Mouse (Mus musculus) erythroid progenitor cell, adult 5-6 weeks (primary cell): ENCODE measurements at regions not wholly inside any gene's neighbourhood (a gene's known extent, or its start where the extent isn't known, plus 50 kb on each side); places are given as distances from the start of the nearest gene placed in this dataset.

Experiments used
- ATAC-seq: replicated peaks from 2 replicates; pipeline ENCODE4 v1.8.0; 2016; ENCODE audit warnings: moderate number of reproducible peaks, mild to moderate bottlenecking, moderate TSS enrichment, inconsistent platforms; ENCODE audit not compliant: poor library complexity, low FRiP score, severe bottlenecking

DNA sequence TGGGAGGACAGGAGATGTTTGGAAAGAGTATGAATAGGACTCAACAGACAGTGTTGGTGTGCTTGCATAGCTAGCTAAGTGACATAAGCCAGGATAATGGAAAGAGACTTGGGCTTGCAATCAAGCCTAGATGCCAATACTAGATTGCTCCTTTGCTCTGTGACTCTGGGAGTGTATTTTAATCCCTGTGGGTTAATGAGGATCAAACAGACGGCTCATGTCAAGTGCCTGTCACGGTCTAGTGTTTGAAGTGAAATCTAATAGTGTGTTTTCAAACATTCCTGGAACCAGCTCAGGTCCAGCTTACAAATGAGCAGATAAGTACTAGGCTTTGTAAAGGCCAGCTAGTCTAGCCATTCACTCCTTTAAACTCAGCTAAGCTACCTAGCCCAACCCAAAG is 64.1 kb upstream of the Ranbp3l start:
- no peak for ATAC-seq

DNA sequence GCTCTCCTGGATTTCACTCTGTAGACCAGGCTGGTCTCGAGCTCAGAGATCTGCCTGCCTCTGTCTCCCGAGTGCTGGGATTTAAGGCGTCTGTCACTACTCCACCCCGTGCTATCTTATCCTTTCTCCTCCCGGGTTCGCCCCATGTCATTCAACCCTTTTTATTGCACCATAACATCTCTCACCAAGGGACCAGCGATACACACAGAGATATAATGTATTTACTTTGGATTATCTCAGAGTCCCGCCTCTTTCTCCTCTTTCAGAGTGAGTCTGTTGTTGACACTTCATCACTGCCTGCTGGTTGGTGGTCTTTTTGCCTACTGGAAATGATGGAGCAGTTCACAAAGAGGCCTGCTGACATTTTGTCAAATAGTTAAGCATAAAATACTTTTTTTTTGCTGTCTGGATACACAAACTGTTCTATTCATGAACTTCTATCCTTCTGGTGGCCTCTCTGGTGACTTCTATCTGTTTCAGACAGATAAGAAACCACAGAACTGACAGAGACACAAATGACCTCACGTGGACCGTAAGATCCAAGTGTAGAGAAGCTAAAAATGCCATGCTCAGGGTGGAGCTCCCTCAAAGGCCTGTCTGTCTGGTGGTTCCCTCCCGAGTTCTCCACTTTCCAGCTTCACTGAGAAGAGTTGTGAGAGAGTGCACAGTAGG is 70.1 kb upstream of the Ranbp3l start:
- no peak for ATAC-seq

DNA sequence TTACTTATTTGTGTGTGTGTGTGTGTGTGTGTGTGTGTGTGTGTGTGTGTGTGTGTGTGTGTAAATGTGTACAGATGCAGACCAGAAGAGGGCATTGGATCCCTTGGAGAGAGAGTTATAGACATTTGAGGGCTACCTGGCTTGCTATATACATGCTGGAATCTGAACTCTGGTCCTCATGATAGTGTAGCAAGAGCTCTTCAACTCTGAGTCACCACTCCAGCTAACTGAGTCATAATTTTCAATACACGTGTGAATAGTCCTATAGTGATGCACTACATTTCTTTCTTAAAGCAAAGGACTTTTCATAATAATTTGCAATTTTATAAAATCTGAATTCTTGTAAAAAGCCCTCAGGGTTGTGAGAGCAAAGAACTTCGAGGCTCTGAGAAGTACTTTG is 70.9 kb upstream of the Ranbp3l start:
- ATAC-seq: no peak

DNA sequence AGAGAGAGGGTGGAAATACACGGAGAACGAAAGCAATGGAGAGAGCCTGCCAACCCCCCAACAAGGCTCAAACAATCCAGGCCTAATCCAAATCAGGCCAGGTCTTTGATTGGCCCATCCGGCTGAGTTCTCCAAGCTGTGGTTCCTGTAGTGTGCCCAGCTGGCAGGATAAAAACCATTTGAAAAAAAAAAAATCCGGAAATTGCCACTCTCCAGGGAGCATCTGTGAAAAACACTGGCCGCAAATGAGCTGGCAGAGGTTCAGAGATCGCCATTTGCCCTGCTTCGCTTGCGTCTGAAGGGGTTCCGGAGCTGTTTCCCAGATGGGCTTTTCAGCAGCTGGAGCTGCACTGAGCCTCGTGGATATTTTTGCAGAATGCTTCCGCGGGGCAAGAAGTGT is 71.4 kb upstream of the Ranbp3l start:
- no peak for ATAC-seq

DNA sequence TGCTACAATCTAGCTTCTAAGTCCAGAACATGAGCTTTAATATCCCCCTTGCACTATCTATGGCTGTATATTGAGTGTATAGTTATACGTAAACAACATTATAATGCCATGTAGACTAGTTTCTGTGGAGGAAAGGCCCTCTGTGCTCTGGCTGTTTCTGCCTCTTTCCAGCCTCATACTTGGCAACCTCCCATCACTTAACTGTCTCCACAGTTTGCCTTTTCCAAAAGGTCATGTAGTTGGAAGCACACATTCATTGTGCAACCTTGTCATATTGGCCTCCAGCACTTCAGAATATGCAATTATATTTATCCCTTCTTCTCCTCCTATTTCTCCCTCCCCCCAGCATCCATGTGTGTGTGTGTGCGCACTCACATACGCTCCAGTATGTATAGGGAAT is 82.2 kb upstream of the Ranbp3l start:
- no peak for ATAC-seq

DNA sequence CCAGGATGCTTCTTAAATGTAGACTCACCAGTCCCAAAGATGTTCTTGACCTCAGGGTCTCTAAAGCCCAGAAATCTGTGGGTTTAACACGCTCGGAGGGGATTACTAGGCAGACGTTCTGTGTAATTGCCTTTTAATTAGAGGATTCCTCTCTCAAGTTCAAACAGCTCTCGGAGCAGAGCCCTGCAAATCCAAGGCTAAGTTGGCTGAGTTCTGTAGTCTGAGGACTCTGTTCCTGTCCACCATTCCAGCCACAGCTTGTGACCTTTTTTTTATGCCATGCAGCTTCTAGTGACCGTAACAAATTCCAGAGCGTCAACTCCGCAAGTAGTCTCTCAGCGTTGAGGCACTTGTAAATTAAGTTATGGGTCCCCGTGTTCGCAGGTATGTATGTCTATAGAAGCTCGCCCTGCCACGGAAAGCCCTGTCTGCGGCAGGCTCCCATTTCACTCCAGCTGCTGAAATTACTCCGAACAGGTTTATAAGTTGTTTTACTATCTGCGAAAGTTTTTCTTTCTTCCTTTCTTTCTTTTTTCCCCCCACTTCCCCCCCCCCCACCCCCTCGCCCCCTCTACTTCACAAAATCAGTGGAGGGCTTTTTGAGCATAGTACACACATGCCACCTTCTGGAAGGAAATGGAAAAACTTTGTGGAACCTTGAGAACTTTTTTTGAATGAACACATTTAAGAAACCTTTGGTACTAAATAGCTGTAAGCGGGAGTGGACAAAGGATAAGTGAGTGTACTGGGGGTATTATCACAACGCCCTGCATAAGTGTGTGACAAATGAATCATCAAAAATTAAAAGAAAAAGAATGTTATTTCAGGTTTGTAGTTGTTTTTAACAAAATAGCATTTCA is 82.9 kb upstream of the Ranbp3l start:
- no peak for ATAC-seq

DNA sequence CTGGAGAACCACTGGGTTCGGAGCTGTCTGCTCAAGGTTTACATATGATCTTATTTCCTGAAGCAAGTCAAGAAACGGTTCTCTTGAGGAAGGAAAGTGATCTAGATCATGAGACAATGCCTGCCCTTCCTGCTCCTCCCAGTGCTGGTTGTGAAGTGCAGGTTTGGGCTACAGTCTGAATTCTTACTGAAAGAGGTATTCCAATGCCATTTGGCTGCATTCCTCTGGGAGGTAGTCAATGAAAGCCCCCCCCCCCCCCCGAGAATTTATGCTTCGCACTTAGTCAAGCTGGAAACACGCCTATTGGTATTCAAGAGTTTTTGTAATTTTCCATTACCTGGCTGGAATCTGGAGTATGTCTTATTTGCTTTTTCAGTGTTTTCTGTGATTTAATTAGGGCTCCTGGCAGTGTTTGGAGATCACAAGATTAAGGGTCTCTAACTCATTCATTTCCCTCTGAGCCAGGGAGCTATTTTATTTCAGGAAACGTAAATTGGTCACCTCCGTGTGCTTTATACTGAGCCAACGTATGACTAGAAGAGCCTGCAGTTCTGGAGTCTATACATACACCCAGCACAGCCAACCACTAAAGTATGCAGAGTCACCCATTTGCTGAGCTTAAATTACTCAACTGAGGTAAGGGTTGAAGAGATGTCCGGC is 84.7 kb upstream of the Ranbp3l start:
- no peak for ATAC-seq

DNA sequence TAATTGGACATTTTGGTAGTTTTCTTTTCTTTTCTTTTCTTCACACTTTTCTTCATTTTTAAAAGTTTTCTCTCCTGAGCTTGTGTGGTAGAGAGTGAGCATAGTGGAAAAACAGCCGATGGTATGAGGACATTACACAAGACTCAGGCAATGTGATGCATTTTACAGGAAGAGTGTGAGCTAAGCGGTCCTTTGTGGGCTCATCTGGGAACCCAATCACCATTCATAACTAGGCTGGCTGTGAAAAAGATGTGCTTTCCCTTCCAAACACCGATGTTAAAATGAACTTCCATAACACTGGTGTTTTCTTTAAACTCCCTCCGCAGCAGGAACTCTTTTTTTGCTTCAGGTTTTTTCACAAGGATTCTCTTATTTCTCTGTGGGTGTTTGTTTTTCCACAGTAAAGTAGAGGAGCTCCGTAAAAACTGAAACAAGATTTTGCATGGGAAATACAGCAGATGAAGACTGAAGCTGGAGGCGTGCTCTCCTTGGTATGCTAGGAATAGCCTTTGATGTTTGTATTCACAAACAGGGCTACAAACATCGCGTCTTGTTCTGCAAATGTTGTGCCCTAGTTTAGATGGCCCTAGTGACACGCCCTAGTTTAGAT is 92.8 kb upstream of the Ranbp3l start:
- no peak for ATAC-seq

DNA sequence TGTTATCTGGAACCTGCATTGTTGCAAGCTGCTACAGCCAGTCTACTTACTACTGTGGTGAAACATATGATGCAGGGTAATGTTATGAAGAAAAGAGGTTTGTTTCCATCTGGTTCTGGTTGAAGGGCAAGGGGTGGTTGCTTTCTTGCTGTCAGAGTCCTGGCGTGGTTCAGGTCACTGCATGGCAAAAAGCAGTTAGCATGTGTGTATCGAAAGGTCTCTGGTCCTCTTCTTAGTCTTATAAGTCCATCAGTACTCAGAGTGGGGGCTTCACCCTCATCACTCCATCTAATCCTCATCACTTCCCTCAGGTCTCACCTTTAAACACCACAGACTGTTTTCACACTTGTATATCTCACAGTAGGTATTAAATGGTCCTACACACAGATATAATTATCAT is 99.7 kb upstream of the Ranbp3l start:
- no peak for ATAC-seq

DNA sequence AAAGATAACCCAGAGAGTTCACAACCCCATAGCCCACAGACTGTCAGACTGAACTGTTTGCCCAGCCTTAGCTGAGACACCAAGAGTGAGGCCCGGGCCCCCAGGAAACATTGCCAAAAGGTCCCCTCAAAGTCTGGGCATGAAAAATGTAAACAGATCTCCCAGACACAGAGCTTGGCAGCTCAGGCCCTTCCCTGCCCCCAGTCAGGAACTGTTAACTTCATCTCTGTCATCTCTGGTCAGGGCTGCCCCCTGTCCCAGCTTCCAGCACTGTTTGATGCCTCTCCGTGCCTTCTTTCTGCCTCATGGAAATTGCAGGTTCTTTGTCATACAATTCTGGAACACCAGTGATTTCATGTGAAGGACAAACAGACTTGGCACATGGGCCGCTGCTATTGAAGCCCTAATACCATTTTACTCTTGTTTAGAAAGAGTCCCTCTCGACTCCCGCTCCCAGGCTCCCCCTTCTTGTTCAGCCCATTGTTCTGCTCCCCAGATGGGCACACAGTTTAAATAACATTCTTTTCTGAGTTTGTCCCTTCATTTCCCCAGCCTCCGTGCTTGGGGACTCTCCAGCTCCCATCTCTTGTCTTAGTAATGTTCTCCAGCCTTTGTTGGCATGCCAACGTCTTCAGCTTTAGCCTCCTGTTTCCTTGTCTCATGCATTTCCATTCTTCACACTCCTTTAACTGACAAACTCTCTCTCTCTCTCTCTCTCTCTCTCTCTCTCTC is 100.4 kb upstream of the Ranbp3l start:
- no peak for ATAC-seq

DNA sequence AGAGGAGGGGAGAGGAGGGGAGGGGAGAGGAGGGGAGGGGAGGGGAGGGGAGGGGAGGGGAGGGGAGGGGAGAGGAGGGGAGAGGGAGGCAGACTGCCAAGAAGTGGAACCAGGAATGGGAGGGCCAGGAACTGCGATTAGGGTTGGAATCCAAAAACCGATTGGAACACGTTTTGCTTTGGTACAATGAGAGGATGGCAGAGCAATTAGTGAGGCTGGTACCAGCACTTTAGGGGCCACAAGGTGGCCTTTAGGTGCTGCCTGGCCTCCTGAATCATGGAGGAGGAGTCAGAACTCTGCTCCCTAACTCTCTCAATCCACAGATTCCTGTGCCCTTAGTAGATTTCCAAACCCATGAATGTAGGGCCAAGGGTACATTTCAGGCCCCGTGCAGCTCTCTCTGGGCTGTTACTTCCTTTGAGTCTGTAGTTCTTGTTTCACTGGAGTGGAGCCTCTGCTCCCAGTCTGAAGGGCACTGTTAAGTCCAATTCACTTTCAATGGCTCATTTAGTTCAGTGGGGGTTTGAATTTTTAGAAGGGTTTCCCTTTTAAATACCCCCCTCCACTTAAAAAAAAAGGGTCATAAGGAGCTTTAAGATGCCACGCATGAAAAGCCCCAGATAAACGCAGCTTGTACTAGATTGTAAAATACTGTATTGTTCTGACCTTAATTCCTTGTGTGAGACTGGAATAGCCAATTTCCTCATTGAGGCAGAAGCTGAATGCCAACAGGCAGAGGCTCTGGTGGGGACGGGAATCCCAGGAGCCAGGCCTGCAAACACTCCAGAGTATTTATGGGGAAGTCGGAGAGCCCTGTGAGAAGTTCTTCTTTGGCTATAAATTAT is 102.4 kb upstream of the Ranbp3l start:
- ATAC-seq: no peak

DNA sequence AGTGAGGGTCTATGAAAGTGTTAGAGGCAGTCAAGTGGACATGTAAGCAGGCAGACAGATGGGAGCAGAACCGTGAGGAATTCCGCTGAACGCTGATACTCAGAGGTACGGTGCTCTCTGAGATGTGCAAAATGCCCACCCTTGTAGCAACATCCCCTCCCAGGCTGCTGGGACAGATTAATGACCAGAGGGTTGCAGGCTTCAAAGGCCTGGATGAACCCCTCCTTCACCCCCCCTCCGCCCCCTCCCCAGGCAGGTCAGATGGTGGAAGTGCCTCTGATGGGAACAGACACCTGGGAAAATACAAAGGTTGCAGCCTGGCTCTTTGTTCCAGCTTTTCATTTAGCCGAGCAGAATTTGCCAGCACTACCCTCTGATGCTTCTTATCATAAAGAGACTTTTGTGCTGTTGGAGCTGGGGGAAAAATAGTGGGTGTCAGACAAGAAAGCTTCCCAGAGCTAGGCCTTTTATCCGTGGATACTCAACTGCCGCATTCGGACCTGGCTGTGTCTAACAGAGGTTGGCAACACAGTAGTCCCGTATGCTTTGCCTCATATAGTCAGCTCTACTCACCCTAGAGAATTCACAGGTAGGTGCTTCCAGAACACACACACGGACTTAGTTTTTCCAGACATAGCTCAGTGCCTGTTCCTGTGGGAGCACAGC is 111.2 kb upstream of the Ranbp3l start:
- ATAC-seq: no peak

DNA sequence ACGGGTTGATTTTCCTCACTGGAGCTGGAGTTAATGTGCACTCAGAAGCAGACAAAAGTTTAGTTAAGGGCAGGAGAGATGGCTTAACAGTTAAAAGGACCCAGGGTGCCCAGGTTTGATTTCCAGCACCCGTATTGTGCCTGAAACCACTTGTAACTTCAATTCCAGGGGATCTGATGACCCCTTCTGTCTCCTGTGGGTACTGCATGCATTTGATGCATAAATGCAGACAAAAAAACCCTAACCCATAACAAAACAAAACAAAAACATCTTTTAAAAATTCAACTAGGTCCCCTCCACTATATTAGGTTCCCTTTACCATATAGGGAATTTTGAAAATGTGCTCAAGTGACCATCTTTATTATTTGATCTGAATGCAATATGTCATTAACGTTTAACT is 112.2 kb upstream of the Ranbp3l start:
- no peak for ATAC-seq

DNA sequence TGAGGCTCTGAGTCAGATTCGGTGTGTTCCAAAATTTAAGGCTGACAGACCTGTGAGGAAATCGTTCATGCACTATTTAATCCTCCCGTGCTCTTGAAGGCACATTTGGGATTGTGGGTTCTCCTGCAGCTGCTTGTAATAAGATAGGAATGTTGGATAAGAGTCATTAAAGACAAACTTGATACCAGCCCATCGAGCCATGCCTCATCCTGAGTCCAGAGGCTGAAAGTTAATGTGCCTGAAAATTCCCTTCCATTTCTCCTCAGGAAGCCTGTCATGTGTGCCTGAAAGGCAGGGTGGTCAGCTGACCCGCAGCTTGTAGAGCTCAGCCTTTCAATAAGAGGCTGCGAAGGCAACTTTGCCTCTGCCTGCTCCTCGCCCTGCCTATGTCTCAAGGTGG is 113.4 kb upstream of the Ranbp3l start:
- ATAC-seq: no peak

DNA sequence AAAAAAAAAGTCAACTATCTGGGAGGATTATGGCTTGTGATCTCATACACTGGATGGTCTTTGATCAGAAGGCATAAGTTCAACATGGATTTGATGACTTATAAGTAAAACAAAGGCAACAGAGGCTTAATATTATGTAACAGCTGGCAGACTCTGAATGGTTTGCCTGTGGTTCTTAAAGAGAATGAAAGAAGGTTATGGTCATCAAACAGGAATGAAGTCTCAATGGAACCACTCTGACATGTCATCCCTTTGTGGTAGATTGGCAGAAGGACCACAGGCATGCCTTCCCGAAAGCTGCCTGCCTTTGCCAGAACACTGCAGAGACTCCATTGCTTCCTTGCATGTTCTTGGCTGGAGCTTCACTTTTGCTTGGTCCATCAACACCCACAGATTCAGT is 116.8 kb upstream of the Ranbp3l start:
- no peak for ATAC-seq

DNA sequence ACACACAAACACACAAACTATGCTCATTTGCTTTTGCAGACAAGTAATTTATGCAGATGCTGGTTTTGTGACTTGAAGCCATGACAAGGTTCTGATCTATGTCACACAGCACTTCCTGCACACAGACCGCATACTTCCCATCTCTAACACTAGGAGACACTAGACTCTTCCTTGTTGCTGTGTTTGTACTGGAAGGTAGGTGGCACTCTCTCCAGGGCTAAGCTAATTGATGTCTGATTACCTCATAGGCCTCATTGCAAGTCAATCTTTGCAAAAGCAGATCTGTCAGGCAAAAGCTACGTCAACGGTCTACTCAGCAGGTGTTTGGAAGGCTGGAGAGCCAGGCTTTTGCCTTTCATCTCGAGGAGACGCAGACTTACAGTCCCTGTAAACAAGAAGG is 118.3 kb upstream of the Ranbp3l start:
- no peak for ATAC-seq

DNA sequence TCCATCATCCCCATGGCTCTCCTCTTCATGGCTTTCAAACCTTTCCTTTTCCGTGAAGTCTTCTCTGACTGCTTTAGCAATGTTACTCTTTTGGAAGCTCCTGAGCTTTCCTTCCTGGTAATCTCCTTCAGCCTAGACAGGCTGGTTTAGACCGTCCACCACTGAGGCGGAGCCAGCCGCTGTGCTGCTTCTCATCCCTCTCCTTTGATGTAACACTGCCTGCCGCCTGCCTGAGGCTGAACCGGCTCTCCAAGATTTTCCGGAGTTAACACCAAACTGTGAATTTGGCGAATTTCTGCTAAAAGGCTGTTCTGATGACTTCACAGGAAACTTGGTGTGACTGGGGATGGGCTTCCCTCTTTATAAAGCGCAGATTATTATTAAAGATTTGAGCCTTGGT is 125.6 kb upstream of the Ranbp3l start:
- no peak for ATAC-seq

DNA sequence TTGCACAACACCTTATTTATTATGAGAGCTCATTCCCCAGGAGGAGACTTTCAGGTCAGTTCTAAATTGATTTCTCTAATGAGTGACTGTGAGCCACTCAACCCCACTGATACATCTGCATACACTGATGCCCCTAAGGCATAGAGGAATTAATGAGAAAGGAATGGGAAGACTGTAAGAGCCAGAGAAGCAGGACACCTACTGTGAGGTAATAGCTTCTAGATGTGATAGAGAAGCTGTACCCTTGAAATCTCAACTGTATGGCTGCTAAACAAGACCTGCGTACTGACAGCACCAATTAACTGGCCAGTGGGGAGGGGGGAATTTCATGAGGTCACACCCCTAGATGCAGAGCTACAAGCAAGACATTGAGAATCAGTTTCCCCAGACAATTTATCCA is 128.3 kb upstream of the Ranbp3l start:
- no peak for ATAC-seq

DNA sequence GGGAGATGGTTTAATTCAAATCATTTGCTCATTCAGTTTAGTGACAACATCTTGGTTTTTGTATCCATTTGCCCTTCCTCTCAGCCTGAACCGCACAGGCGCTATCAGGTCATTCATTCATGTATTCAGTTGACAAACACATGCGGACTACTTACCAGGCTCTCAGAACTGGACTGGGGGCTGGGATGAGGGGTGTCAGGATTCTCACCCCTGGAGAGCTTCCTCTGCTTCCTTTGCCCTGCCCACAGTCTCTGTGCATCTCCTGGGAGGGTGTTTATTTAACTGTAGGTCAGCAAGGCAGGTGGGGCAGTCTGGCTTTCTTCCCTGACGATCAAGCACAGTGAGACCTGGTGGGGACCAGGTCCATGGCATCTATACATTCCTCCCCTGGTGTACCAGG is 123.6 kb upstream of the Slc1a3 start:
- no peak for ATAC-seq
